Mouse (Mus musculus) kidney, postnatal 4 days (tissue): ENCODE measurements around the gene Raly.

Experiments used
- DNase-seq, 2 experiments: peaks; one replicate each; pipeline ENCODE4 v3.0.0; 2021; ENCODE audit warnings: mixed read lengths in 2 of 2

Raly gene

GRCm38 (mm10) chr2:154782856-154783650 is 7.8 kb upstream of the Raly start:
- peak in 1 of 2 experiments; percentile 23 for DNase-seq

GRCm38 (mm10) chr2:154785284-154785683 is 5.6 kb upstream of the Raly start:
- DNase-seq: no peak

- no peak for DNase-seq
Measured at GRCm38 (mm10) chr2:154786187-154786586, 4.7 kb upstream of the Raly start.

- no peak for DNase-seq
Measured at GRCm38 (mm10) chr2:154786776-154787175, 4.1 kb upstream of the Raly start.

- DNase-seq: no peak
Measured at GRCm38 (mm10) chr2:154789381-154789780, 1.5 kb upstream of the Raly start.

- DNase-seq: no peak
Measured at GRCm38 (mm10) chr2:154789977-154790655, 780 bp upstream of the Raly start.

- peak; percentile 82 to 89 for DNase-seq
Measured at GRCm38 (mm10) chr2:154791661-154792642, 1.1 kb downstream of the Raly start.

- no peak for DNase-seq
Measured at GRCm38 (mm10) chr2:154803372-154803771, 12.5 kb downstream of the Raly start.

GRCm38 (mm10) chr2:154803845-154804244 is 12.9 kb downstream of the Raly start:
- DNase-seq: no peak

GRCm38 (mm10) chr2:154807689-154808088 is 16.8 kb downstream of the Raly start:
- no peak for DNase-seq

GRCm38 (mm10) chr2:154809107-154809762 is 18.3 kb downstream of the Raly start:
- peak; percentile 44 to 63 for DNase-seq

- no peak for DNase-seq
Measured at GRCm38 (mm10) chr2:154810821-154811220, 19.9 kb downstream of the Raly start.

GRCm38 (mm10) chr2:154813426-154813825 is 22.5 kb downstream of the Raly start:
- DNase-seq: no peak

- no peak for DNase-seq
Measured at GRCm38 (mm10) chr2:154817089-154817488, 26.2 kb downstream of the Raly start.

- peak; percentile 67 to 71 for DNase-seq
Measured at GRCm38 (mm10) chr2:154817788-154818187, 26.9 kb downstream of the Raly start.

- no peak for DNase-seq
Measured at GRCm38 (mm10) chr2:154818599-154818998, 27.7 kb downstream of the Raly start.

GRCm38 (mm10) chr2:154820346-154820745 is 29.4 kb downstream of the Raly start:
- no peak for DNase-seq

- DNase-seq: no peak
Measured at GRCm38 (mm10) chr2:154826054-154826538, 35.2 kb downstream of the Raly start.

GRCm38 (mm10) chr2:154827521-154827920 is 36.6 kb downstream of the Raly start:
- DNase-seq: peak in 1 of 2 experiments; percentile 14

GRCm38 (mm10) chr2:154832471-154832870 is 41.6 kb downstream of the Raly start:
- DNase-seq: no peak

GRCm38 (mm10) chr2:154834149-154834865 is 43.4 kb downstream of the Raly start:
- DNase-seq: no peak
